Mouse (Mus musculus): ENCODE results near the gene Selenoo. TPM values are rescaled to one million over a fixed set of nuclear protein-coding genes. Genes with fewer than 3 reads are reported as not detected.

The Selenoo gene
- polyA plus RNA-seq, 1 experiment: 45.8 TPM

DNA sequence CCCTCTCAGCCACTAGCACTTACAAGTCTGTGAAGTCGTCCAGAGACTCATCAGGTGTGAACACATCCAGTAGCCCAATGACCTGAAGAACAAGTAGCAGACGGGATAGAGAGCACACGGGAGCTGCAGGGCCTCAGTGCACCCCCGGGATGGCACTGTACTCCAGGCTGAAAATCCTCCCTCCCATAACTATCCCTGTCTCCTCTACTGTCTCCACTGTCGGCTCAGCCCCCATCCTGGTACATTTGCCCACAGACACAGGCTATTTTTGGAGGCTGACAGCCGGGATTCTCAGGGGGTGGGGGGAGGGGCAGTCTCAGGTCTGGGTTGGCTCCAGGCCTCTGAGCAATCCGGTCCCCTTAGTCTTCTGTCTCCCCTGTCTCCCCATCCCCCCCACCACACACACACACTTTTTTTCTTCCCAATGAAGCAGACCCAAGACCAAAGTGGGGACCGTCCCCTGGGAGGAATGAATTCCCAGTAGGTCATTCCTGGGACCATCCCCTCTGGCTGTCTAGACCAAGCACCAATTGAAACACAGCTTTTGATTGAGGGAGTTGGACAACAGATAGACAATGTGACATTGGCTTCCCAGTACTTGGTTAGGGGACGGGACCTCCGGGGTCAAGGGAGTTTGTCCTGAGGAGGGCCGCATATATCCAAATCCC lies 48.6 kb downstream of the Selenoo start:
- H3K4me3 ChIP-seq (ENCODE audit: low read depth, low read length): no peak overlapping the region
- H3K36me3 ChIP-seq (ENCODE audit: control insufficient read depth, insufficient read depth, low read length): no peaks in the 10 kb centered on the region
- no peak overlapping the region for H3K27ac ChIP-seq (ENCODE audit: insufficient read depth, low read depth, low read length)
- H3K4me1 ChIP-seq (ENCODE audit: control insufficient read depth, insufficient read depth, insufficient read length, low read length): peaks cover 4% of the 10 kb centered on the region
- peaks cover 27% of the 10 kb centered on the region for H3K27me3 ChIP-seq (ENCODE audit: control insufficient read depth, insufficient read depth, low read length)
- TF ChIP-seq POLR2A (IDR thresholded peaks at IDR 0.05; ENCODE audit: low read depth, low read length) (no peak), CTCF (IDR thresholded peaks at IDR 0.05; ENCODE audit: extremely low read depth, insufficient read length, insufficient replicate concordance, low read depth, low read length) (no peak)
- WGBS: 72% methylated on average over 11 of the region's 11 CpGs

DNA sequence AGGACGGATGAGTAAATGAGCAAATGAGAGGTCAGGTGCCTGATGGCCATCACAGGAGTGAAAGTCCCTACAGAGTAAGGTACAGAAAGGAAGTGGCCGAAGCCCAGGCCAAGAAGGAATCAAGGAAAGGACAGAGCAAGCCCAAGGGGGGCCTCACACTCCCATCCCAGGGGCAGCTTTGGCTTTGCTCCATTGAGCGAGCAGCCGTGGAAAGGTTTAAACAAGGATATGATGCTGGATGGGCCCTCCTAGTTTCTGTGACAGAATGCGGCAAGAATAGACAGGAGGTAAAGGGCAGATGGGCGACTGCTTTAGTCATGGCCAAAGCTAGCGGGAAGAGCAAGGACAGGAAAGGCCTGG lies 49.1 kb downstream of the Selenoo start:
- Histone ChIP-seq H3K4me3 (ENCODE audit: low read depth, low read length) (no peak overlapping the region), H3K27ac (ENCODE audit: insufficient read depth, low read depth, low read length) (no peak overlapping the region), H3K27me3 (ENCODE audit: control insufficient read depth, insufficient read depth, low read length) (peaks cover 27% of the 10 kb centered on the region), H3K4me1 (ENCODE audit: control insufficient read depth, insufficient read depth, insufficient read length, low read length) (peaks cover 4% of the 10 kb centered on the region), H3K36me3 (ENCODE audit: control insufficient read depth, insufficient read depth, low read length) (no peaks in the 10 kb centered on the region)
- no peak for TF ChIP-seq POLR2A (IDR thresholded peaks at IDR 0.05; ENCODE audit: low read depth, low read length)
- TF ChIP-seq CTCF (IDR thresholded peaks at IDR 0.05; ENCODE audit: extremely low read depth, insufficient read length, insufficient replicate concordance, low read depth, low read length): no peak
- 75% methylated on average over 7 of the region's 7 CpGs for WGBS

DNA sequence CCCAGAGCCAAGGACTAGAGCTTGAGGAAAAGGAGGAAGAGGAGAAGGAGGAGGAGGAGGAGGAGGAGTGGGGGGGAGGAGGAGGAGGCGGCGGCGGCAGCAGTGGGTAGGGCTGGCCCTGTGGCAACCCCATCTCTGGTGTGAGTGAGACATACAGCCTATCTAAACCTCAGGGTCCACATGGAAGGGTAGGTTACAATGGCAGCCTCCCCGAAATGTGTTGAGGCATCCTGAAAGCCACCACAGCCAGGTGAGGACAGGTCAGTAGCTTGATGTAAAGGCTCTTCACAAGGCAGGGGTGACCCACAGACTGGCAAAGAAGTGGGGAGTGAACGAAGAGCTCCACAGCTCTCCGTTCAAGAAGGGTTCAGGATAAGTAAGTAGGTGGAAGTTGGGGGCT lies 49.6 kb downstream of the Selenoo start:
- H3K36me3 ChIP-seq (ENCODE audit: control insufficient read depth, insufficient read depth, low read length): no peaks in the 10 kb centered on the region
- no peak overlapping the region for H3K27ac ChIP-seq (ENCODE audit: insufficient read depth, low read depth, low read length)
- WGBS: 90% methylated on average over 6 of the region's 6 CpGs
- no peak overlapping the region for H3K4me3 ChIP-seq (ENCODE audit: low read depth, low read length)
- peaks cover 4% of the 10 kb centered on the region for H3K4me1 ChIP-seq (ENCODE audit: control insufficient read depth, insufficient read depth, insufficient read length, low read length)
- TF ChIP-seq CTCF (IDR thresholded peaks at IDR 0.05; ENCODE audit: extremely low read depth, insufficient read length, insufficient replicate concordance, low read depth, low read length): no peak
- TF ChIP-seq POLR2A (IDR thresholded peaks at IDR 0.05; ENCODE audit: low read depth, low read length): no peak
- H3K27me3 ChIP-seq (ENCODE audit: control insufficient read depth, insufficient read depth, low read length): peaks cover 27% of the 10 kb centered on the region

DNA sequence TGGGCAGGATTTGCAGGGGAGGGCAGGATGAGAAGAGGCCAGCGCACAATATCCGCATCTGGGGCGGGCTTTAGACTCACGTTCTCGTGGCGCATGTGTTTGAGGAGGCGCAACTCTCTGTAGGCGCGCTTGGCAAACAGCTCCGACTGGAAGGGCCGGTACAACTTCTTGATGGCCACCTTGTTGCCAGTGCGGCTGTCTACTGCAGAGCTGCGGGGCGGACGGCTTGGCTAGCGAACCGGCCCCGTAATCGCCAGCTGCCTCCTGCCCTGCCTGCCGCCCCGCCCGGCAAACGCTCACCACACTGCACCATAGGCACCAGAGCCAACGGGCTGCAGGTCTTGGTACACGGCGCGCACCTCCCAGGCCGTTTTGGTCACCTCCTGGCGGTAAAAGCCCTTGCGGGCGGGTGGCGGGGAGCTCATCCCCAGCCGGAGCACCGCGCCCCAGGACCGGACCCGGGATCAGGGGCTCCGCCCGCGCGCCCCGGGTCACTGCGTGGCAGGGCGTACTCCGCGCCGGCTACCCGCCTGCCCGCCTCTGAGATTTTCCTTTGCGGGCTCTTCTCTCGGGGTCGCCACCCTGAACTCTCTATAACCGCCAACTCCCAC lies 51.3 kb downstream of the Selenoo start:
- WGBS: under 1% methylated on average over 53 of the region's 53 CpGs
- H3K4me1 ChIP-seq (ENCODE audit: control insufficient read depth, insufficient read depth, insufficient read length, low read length): peaks cover 4% of the 10 kb centered on the region
- peaks cover 27% of the 10 kb centered on the region for H3K27me3 ChIP-seq (ENCODE audit: control insufficient read depth, insufficient read depth, low read length)
- no peaks in the 10 kb centered on the region for H3K36me3 ChIP-seq (ENCODE audit: control insufficient read depth, insufficient read depth, low read length)
- no peak for TF ChIP-seq POLR2A (IDR thresholded peaks at IDR 0.05; ENCODE audit: low read depth, low read length)
- TF ChIP-seq CTCF (IDR thresholded peaks at IDR 0.05; ENCODE audit: extremely low read depth, insufficient read length, insufficient replicate concordance, low read depth, low read length): no peak
- H3K4me3 ChIP-seq (ENCODE audit: low read depth, low read length): peak overlapping the region; percentile 67
- peak overlapping the region; percentile 4 for H3K27ac ChIP-seq (ENCODE audit: insufficient read depth, low read depth, low read length)

DNA sequence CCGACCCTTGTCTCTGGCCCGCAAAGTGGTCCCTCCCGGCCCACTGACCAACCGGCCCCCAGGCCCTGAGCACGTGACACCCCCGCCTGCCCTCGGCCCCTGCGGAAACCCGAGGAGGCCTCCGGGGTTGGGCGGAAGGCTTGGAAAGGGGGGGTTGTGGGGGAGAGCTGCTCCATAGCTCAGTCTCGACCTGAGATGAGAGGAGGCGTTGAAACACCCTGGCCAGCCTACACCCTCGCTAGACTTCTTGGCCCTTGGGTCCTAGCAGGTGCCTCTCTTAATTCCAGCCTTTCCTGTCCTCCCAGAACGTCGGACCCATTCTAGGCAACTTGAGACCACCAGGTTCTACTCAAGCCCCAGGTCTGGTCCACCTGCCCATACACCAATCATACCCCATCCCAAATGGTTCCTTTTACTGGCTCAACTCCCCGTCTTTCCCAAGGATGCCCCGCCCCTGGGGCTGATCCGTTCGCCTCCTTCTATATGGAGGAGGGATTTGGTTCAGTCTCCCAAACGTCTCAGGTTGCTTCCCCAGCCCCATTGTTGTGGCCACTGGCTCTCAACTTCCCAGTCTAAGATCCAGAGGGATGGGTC lies 51.9 kb downstream of the Selenoo start, which contains the start of gene Mapk12:
Gene Mapk12 (minus strand): TSS at position 45 of the 594 bp plus-strand sequence.
- Histone ChIP-seq H3K4me3 (ENCODE audit: low read depth, low read length) (peak within 1 kb of the TSS; percentile 67), H3K27ac (ENCODE audit: insufficient read depth, low read depth, low read length) (peak within 1 kb of the TSS; percentile 4), H3K36me3 (ENCODE audit: control insufficient read depth, insufficient read depth, low read length) (no peaks in the 10 kb centered on the region), H3K27me3 (ENCODE audit: control insufficient read depth, insufficient read depth, low read length) (peaks cover 27% of the 10 kb centered on the region), H3K4me1 (ENCODE audit: control insufficient read depth, insufficient read depth, insufficient read length, low read length) (peaks cover 4% of the 10 kb centered on the region)
- TF ChIP-seq CTCF (IDR thresholded peaks at IDR 0.05; ENCODE audit: extremely low read depth, insufficient read length, insufficient replicate concordance, low read depth, low read length) (no peak), POLR2A (IDR thresholded peaks at IDR 0.05; ENCODE audit: low read depth, low read length) (no peak)
- 2% methylated on average over 21 of the region's 21 CpGs for WGBS

DNA sequence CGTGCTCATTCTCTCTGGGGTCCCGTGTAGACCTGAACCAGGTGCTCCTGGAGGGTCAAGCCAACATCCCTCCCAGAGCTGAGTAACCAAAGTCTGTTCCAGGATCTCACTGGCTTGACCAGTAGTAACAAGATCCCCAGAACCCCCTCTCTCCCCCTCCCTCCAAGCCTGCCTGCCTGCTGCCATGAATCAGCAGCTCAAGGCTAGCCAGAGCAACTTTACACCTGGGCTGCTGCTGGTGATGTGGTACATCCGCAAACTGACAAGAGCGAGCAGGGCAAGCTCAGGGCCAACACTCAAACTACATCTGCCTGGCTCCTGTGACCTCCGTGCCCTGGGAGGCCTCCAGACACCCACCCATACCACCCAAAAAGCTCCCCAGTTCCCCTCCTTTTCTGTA lies 52.6 kb downstream of the Selenoo start:
- Histone ChIP-seq H3K4me1 (ENCODE audit: control insufficient read depth, insufficient read depth, insufficient read length, low read length) (peaks cover 5% of the 10 kb centered on the region), H3K27ac (ENCODE audit: insufficient read depth, low read depth, low read length) (no peak overlapping the region), H3K27me3 (ENCODE audit: control insufficient read depth, insufficient read depth, low read length) (peaks cover 27% of the 10 kb centered on the region), H3K4me3 (ENCODE audit: low read depth, low read length) (no peak overlapping the region), H3K36me3 (ENCODE audit: control insufficient read depth, insufficient read depth, low read length) (no peaks in the 10 kb centered on the region)
- no peak for TF ChIP-seq CTCF (IDR thresholded peaks at IDR 0.05; ENCODE audit: extremely low read depth, insufficient read length, insufficient replicate concordance, low read depth, low read length)
- no peak for TF ChIP-seq POLR2A (IDR thresholded peaks at IDR 0.05; ENCODE audit: low read depth, low read length)
- WGBS: 21% methylated on average over 5 of the region's 5 CpGs

DNA sequence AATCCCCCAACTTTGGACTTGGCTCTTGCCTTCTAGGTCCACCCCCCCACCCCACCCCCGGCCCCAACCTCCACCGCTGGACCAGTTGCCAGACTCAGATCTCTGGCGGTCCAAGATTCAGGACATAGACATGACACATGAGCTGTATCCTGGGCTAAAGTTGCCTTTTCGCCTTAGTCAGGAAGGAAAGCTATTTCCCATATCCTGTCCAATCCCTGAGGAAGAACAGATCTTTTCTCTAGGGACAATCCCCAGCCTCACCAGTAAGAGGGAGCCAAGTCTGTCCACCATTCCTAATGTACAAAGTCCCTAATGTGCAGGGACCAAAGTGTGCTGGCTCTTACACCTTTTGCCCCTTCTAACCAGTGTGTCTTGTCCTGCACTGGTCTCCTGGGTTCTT lies 53.0 kb downstream of the Selenoo start:
- 64% methylated on average over 4 of the region's 4 CpGs for WGBS
- Histone ChIP-seq H3K4me1 (ENCODE audit: control insufficient read depth, insufficient read depth, insufficient read length, low read length) (peaks cover 10% of the 10 kb centered on the region), H3K27me3 (ENCODE audit: control insufficient read depth, insufficient read depth, low read length) (peaks cover 32% of the 10 kb centered on the region), H3K27ac (ENCODE audit: insufficient read depth, low read depth, low read length) (no peak overlapping the region), H3K36me3 (ENCODE audit: control insufficient read depth, insufficient read depth, low read length) (no peaks in the 10 kb centered on the region), H3K4me3 (ENCODE audit: low read depth, low read length) (no peak overlapping the region)
- TF ChIP-seq CTCF (IDR thresholded peaks at IDR 0.05; ENCODE audit: extremely low read depth, insufficient read length, insufficient replicate concordance, low read depth, low read length) (no peak), POLR2A (IDR thresholded peaks at IDR 0.05; ENCODE audit: low read depth, low read length) (no peak)

Measured in small intestine, adult 2 months (tissue).